Mouse (Mus musculus) adrenal gland, adult 18-20 months (tissue): ENCODE measurements around the gene Miip. TPM values are rescaled to one million over a fixed set of nuclear protein-coding genes. Genes with fewer than 3 reads are reported as not detected.

Experiments used
- DNase-seq, 2 experiments: peaks; one replicate each; pipeline ENCODE4 v3.0.0; 2021 to 2022; ENCODE audit warnings: low spot score in 2 of 2
- long read RNA-seq, 2 experiments: library from polyadenylated mRNA; stranded (forward); transcript quantifications; one replicate each; pipeline ENCODE4 v2.0.0; 2021
- total RNA-seq, 2 experiments: library from RNA; stranded (reverse); gene quantifications; 1 replicate in 1 of 2; 2 replicates in 1 of 2; pipeline ENCODE4 v1.2.3; 2021

Miip gene
- total RNA-seq, result 10 to 100 TPM; 13.9 to 17.5 TPM
- long read RNA-seq, experiment 1, partial matches to known transcripts, result 1 of 7 reads
- long read RNA-seq, experiment 1, other reads (novel, unspliced or antisense), result 2 of 7 reads
- long read RNA-seq, experiment 2, transcript Miip-205 (9 exons, 1,909 nt), result minor isoform, 7 of 53 reads
- long read RNA-seq, experiment 2, transcript Miip-201 (10 exons, 1,813 nt), result major isoform, 15 of 53 reads
- long read RNA-seq, experiment 2, partial matches to known transcripts, result 3 of 53 reads
- long read RNA-seq, experiment 2, other reads (novel, unspliced or antisense), result 28 of 53 reads

DNA sequence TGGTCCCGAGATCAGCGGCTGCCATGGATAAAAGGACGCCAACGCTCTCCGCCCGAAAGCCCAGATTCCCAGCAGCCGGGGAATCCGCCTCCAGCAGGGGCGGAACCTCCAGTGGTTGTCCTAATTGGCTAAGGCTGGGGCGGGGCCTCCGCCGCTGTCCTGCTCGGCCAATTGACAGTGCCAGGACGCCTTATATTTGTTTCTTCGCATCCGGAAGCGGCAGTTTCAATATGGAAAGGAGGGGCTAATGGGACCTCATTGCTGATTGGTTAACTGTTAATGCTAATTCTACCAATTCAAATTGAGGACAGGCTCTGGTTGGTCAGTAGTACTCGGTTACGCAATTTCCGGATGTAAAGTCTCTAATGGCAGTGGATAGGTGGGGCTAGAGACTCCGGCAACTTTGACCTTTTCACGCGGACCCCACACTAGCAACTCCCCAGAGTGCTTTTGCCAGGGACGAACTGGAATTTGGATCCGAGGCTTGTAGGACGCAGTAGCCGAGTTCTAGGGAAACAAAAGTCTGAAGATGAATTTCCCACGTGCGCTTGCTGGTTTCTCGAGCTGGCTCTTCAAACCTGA lies at the start of gene Miip, which contains the start of gene Fv1:
Miip (minus strand) TSS at position 367 of the 582 bp plus-strand sequence.
Fv1 (plus strand) TSS at position 530 of the 582 bp plus-strand sequence.
- DNase-seq, result peak; percentile 80 to 81

DNA sequence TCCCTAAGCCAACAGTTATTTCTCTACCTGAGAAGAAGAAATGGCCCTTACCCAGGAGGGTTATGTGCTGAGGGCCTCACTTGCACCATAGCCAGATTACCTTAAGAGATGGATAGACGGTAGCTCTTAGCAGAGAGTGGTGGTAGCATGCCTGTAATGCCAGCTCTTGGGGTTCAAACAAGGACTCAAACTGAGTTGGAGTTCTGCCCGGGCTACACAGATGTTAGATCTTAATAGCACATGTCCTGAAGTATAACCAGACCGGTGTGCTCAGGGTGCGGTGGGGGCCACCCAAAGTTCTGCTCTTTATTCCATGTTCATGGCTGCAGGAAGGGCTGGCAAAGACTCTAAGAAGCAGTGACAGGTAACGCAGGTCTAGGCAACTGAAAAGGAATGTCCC lies 40.9 kb upstream of the Miip start:
- DNase-seq, result no peak

DNA sequence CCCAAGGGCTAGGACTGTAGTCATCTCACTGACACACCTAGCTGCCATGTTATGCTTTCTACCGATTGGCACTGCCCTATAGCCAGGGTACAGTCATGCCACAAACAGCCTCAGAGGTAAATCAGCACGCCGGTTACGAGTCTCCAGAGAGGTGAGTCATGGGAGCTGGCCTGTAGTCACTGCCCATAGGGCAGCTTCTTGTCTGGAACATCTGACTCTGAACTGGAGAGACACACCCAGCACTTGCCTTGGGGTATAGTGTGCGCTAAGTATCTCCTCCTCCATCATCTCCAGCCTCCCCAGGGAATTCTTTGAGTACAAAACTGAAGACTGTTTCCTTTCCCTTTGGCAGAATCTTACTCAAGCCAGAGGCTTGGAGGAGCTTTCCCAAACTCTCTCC lies 37.6 kb upstream of the Miip start:
- DNase-seq, result peak in 1 of 2 experiments; percentile 18

DNA sequence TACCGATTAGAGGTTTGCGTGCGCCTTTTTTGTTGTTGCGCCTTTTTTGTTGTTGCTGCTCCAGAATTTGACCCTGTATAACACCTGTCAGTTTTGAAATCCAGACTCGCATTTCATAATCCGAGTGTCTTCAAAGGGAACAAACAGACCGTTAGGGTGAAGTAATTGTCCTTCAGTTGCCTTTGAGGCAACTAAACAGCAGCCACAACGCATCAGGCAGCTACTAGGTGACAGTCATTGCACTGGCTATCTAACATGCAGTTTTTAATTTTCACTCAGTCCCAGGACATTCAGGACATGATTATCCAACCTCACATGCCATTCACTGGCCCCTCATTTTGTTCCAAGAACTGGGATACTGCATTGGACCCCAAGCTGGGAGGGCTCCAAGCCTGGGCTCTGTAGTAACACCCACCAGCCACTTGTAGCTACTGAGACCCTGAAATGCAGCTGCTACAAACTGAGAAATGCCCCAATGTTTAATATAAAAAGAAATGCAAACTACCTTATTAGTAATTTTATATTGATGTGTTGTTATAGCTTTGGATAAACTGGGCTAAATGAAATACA lies 36.6 kb upstream of the Miip start:
- DNase-seq, result no peak

DNA sequence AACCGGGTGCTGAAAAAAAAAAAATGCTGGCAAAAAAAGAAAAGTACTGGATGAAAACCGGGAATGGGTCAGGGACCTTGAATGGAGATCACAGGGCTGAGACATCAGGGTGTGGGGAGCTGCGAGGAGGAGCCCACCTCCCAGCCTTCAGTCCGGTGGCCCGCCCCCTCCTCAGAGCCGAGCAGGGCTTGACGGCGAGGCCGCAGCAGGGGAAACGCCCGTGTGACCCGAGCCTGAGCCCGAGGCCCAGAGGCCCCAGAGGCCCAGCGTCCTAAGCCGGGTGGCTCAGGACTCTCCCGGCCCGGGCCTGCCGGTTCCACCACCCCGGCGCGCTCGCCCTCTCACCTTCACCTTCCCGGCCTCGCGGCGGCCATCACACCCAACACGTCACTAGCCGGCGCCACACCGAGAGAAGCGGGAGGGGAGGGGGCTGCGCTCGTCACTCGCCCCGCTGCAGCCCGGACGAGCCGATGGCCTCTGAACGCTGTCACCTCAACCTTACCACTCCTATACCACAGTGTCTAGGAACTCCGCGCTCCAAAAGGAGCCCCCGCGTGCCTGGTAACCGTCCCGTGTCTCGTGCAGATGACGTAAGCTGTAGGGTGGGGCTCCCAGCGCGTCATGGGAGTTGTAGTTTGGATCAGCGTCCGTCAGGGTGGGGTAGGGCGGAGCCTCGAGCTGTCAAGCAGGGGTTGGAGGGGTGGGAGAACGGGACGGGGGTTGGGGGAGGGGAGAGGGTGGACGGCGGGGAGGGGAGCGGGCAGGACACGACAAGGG lies 35.9 kb upstream of the Miip start, which contains the start of gene Mfn2:
Mfn2 (minus strand) TSS at position 392 of the 777 bp plus-strand sequence.
- peak; percentile 89 to 92 for DNase-seq

DNA sequence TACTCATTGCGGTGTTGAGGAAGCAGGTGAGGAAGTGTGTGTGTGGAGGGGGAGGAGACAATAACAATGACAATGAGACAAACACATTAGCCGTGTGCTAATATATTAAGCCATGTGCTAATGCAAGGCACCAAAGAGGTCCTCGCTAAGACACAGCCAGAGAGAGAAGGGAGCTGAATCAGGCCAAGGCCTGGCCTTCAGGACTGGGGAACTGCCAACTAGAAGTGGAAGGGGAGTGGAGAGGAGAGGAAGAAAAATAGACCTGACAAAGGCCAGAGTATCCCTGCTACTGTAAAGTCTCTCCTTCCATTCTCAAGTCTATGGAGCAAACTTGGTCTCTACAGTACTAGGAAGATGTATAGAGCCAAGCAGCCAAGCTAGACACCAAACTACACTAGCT lies 35.0 kb upstream of the Miip start:
- no peak for DNase-seq

DNA sequence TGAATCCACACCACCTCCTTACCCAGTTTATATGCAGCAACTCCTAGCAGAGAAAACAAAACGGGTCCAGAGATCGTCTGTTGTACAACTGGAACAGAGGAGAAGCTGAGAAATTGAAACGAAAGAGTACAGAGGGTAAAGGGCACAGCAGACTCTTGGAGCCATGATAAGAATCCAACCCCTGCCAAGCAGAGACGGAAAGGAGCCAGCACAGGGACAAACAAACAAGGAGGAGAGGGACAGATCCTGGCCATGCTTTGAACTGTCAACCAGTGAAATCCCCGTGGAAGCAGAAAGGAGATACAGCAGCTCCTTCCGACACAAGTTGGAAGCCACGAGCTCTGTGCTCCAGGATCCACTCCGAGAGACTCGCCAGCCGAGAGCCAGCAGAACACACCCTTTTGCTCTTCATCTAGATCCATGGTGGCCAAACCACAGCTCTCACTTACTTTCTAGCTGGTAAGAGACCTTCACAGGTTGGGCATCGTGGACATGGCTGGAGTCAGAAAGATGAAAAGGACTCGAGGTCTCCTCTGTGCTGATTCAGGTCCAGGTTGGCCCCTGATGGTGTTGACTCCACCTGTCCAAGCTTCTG lies 34.4 kb upstream of the Miip start:
- no peak for DNase-seq

DNA sequence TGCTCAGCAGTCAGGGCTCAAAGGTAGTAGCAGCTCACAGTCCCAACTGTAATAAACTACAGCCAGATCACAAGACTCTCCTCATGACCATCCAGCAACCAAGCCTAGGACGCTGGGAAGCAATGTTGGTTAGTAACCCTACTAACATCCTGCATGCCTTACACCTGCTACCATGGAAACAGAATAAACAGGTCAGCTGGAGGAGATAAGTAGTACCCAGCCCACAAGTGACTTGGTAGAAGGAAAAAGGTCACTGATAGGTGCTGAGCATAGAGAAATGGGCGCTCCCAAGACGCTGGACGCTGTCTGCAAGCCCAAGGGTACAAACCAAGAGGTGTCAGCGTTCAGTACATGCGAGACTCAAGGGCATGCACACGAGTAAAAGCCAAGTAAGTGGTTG lies 31.8 kb upstream of the Miip start:
- no peak for DNase-seq

DNA sequence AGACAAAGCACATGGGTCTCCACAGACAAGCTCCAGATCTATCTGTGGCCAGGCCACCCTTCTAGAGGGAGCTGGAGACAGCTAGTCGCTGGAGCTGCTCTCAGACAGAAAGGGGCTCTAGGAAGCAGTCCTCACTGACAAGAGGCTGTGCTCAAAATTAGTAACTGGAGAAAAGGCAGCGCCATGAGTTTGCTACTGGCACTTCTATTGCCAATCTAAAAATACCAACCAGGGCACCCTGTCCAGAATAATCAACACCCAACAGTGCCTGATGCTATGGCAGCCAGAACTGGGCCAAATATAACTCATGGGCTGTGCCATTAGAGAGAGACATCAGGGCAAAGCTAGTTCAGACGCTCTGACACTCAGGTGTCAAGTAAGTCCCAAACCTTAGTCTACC lies 28.7 kb upstream of the Miip start:
- DNase-seq, result no peak

DNA sequence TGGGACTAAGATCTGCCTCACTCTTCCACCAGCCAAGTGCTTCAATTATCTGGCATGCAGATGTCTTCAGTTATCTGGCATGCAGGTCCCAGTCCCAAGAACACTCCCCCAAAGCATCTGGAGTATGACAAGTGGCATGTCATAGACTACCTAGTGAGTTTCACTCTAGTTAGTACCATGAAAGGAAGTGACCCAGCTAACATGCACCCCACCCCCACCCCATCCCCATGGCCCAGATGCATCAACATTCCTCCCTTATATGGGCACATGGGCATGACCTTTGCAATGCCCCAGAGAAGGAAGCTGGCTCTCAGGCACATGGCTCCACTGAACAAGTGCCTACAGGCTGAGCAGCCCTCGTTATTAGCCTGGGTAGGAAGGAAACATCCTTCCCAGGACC lies 27.8 kb upstream of the Miip start:
- DNase-seq, result no peak

DNA sequence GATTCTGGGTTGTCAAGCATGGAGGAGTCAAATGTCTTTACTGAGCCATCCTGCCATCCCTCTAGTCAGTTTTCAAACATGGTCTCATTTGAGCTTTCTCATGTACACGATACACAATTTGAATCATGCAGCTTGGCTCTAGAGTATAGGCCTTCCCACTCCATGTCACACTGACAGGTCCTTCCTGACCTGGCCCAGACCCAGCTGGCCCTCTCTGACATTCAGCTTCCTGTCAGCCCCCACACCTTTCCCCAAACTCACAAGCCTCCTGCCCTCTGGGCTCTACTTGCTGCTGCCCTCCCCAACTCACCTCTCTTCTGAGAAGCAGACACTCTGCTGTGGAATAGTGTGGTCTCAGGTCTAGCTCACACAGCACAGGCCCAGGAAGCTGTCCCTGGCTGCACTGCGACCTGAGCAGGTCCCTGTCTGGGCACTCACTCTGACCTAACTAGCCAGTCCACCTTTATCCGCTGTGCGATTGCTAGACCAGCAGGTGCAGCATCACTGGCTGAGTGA lies 27.3 kb upstream of the Miip start:
- DNase-seq, result no peak

DNA sequence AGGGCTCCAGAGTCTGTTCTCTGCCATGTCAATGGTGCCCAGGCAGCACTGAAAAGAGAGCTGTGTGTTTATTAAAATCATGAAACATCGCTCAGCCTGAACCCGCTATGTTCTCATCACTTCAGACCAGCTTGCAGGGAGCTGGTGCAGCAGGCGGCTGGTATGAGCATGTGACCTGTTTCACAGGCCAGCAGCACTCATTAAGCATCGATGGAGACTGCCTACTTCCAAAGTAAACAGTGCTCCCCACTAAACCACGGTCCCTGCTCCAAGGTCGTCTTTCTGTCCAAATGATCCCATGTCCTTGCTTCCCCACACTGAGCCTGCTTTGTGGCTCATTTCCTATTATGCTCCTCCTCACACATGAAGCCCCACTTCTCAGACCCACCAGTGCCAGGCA lies 21.7 kb upstream of the Miip start:
- no peak for DNase-seq

DNA sequence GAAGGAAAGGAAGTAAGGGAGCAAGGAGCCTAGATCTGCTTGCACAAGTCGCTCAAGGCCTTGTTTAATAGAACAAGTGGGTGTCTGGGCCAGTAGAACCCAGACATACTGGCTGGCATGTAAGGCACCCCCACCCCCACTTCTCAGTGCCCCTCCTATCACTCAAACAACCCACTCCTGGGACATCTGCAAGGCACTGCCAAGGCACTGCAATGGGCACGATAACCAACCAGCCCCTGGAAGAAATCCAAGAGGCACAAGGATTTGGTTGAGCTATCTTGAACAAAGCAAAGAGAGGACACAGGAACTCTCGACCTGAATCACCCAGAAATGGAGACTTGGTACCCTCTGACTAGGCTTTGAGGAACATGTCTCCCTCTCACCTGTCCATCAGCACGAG lies 19.6 kb upstream of the Miip start:
- DNase-seq, result no peak

DNA sequence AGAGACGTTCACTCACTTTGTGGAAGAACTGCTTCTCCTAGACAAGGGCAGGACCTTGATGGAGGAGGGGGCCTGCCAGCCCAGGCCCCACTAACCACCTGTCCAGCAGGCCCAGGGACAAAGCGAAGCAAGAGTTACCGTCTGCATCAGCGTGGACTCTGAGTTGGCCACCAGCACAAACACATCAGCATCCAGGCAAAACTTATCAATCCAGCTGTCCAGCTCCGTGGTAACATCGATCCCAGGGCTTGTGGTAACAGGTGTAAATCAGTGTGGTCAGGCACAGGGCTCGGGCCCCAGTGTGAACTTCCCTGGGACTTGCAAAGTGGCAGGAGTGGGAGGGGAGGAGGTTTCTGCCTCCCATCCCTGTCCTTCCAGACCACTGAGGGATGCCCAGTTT lies 18.7 kb upstream of the Miip start:
- DNase-seq, result no peak

DNA sequence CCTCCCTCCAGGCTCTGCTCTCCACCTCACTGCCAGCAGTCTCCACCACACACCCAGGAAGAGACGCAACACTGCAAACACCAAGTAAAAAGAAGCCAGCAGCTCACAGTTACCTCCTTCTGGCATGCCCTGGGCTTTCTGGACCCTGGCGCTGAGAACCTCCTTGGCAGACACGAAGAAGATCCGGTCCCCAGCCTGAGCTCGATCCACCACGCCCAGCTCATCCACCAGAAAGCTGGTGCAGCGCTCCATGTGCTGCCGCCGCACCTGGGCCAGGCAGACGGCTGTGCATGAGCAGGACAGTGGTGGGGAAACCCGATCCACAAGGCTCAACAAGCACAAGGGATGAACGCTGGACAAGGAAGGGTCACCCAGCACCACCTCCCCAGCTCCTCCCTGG lies 17.5 kb upstream of the Miip start:
- DNase-seq, result no peak

DNA sequence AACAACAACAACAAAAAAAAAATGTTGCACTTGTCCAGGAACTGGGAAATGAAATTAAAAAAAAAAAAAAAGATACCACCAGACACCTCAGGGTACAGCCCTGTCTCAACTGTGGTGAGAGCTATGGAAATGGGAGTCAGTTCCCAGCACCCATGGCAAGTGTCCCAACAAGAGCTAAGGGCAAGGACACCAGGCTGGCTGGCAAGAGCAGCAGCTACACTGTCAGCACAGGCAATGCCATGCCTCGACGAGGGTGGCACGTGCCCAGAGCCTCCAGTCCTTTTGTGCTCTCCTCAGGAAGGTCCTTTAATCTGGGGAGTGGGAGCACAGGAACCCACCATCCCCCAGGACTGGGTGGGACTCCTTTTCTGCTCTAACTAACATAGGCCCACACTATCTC lies 15.5 kb upstream of the Miip start:
- no peak for DNase-seq

DNA sequence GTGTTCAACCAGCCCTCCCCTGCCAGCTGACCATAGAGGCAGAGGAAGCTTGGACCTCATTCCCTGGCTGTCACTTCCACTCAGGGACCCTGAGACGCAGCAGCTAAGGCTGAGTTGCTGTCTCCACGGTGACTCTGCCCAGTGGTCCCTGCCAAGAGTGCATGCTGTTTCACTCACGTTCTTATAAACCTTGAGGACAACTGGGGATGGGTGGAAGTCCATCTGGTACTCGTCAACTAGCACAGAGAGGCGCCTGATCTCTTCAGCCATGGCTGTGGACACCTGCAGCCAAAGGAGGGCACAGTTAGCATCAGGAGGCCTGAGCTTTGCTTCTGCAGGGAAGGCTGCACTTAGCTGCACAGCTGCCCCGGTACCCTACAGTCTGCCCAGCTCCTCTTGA lies 14.4 kb upstream of the Miip start:
- DNase-seq, result no peak

DNA sequence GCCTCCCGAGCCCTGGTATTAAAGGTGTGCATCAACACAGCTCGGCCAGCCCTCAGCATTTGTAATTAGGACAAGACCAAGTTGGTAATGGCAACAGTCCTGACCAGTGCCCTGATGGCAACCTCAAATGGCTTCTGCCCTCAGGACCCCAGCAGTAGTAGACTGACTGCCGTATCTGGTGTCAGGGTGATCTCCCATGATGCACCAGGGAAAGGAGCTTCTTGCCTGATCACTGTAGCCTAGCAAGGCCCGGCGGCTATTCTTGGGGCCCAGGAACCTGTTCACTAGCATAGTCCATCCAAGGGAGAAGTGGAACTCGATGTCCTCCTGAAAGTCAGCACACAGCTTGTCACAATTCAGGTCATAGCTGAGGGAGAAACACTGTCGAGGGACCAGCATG lies 13.2 kb upstream of the Miip start:
- DNase-seq, result no peak

DNA sequence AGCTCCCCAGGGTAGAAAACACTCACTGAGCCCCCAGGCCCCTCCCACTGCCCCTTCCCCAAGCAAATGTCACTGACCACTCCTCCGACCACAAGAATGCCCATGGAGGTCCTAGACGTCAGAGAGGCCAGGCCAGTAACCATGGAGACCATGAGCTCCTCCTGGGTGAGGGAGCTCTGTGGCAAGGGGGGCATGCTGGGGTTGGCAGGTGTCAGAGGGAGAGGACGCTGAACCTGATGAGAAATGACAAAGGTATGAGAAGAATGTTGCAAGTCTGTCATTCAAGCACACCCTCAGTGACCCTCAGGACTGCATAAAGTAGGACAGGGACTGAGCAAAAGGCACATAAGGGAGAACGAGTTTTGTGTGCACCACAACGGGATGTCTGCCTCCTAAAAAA lies 11.2 kb upstream of the Miip start:
- DNase-seq, result no peak

DNA sequence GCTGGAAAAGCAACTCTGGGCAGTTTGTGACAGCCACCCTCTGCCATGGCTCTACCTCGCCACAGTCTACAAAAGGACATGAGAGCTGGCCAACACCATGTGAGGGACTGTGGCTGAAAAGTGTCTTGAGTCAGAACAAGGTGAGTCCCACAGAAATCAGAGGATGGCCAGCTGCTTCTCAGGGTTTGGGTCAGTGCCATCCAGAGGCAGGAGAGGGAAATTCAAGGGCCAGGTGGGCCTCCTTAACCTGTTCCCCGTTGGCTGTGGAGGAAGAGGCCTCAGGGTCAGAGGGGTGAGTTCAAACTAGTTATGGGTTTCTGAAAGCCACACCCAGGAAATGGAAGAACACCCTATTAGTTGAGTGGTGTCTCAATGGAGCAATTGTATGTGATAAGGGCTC lies 10.8 kb upstream of the Miip start:
- DNase-seq, result no peak

DNA sequence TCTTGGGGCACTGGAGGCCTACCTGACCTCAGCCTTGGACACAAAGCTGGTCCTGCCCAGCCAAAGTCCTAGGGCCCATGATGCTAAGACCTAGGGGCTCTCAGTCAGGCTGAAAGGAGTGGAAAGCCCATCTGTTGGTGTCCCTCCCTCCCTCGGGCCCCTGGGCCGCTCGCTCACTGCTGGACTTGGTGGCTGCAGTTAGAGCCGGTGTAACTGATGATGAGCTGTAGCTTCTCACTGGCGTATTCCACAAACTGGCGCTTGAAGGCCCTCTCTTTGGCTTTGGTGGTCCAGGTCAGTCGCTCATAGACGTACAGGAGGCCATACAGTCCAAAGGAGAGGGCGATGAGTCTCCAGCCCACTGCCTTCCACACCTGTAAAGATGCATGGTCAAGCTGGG lies 9.9 kb upstream of the Miip start:
- no peak for DNase-seq
